Mouse (Mus musculus): ENCODE data around the gene Hcn2. TPM values are rescaled to one million over a fixed set of nuclear protein-coding genes. Genes with fewer than 3 reads are reported as not detected.

The Hcn2 gene
- polyA plus RNA-seq, 1 experiment from 2014 or later = 0.20 TPM

Other genes with a start within 250 kb of the Hcn2 start
- gene Vmn2r83, start 247.9 kb upstream of the Hcn2 start, polyA plus RNA-seq (2014; fragmentation: Nextera tagmentation; extraction: Ambion mirVana) = not detected in 2 replicates
- 12.4 and 16.1 TPM in 2 replicates for gene Plpp2, start 182.8 kb upstream of the Hcn2 start, polyA plus RNA-seq (2014; fragmentation: Nextera tagmentation; extraction: Ambion mirVana)
- gene Mier2, start 161.4 kb upstream of the Hcn2 start, polyA plus RNA-seq (2014; fragmentation: Nextera tagmentation; extraction: Ambion mirVana) = 35.4 and 37.8 TPM in 2 replicates
- gene Theg, start 129.3 kb upstream of the Hcn2 start, polyA plus RNA-seq (2014; fragmentation: Nextera tagmentation; extraction: Ambion mirVana) = not detected in 2 replicates
- gene C2cd4c, start 102.6 kb upstream of the Hcn2 start, polyA plus RNA-seq (2014; fragmentation: Nextera tagmentation; extraction: Ambion mirVana) = 0.06 and 0.19 TPM in 2 replicates
- 11.7 and 12.4 TPM in 2 replicates for gene Shc2, start 78.7 kb upstream of the Hcn2 start, polyA plus RNA-seq (2014; fragmentation: Nextera tagmentation; extraction: Ambion mirVana)
- not detected in 2 replicates for gene Odf3l2, start 70.9 kb upstream of the Hcn2 start, polyA plus RNA-seq (2014; fragmentation: Nextera tagmentation; extraction: Ambion mirVana)
- gene Madcam1, start 52.1 kb upstream of the Hcn2 start, polyA plus RNA-seq (2014; fragmentation: Nextera tagmentation; extraction: Ambion mirVana) = 1.1 and 1.6 TPM in 2 replicates
- gene Tpgs1, start 47.3 kb upstream of the Hcn2 start, polyA plus RNA-seq (2014; fragmentation: Nextera tagmentation; extraction: Ambion mirVana) = 69.6 and 70.8 TPM in 2 replicates
- gene Cdc34, start 34.4 kb upstream of the Hcn2 start, polyA plus RNA-seq (2014; fragmentation: Nextera tagmentation; extraction: Ambion mirVana) = 153 and 159 TPM in 2 replicates
- gene Gzmm, start 27.6 kb upstream of the Hcn2 start, polyA plus RNA-seq (2014; fragmentation: Nextera tagmentation; extraction: Ambion mirVana) = 0.42 and 0.73 TPM in 2 replicates
- gene Bsg, start 12.1 kb upstream of the Hcn2 start, polyA plus RNA-seq (2014; fragmentation: Nextera tagmentation; extraction: Ambion mirVana) = 595 and 605 TPM in 2 replicates
- gene Polrmt, start 29.9 kb downstream of the Hcn2 start, polyA plus RNA-seq (2014; fragmentation: Nextera tagmentation; extraction: Ambion mirVana) = 23.5 and 26.8 TPM in 2 replicates
- gene Fgf22, start 38.4 kb downstream of the Hcn2 start, polyA plus RNA-seq (2014; fragmentation: Nextera tagmentation; extraction: Ambion mirVana) = 0.18 and 0.48 TPM in 2 replicates
- gene Rnf126, start 50.3 kb downstream of the Hcn2 start, polyA plus RNA-seq (2014; fragmentation: Nextera tagmentation; extraction: Ambion mirVana) = 79.4 and 80.5 TPM in 2 replicates
- gene Fstl3, start 60.6 kb downstream of the Hcn2 start, polyA plus RNA-seq (2014; fragmentation: Nextera tagmentation; extraction: Ambion mirVana) = 1.5 TPM in 2 replicates
- 0.13 TPM in 1 of 2 replicates, not detected in the other for gene Prss57, start 74.3 kb downstream of the Hcn2 start, polyA plus RNA-seq (2014; fragmentation: Nextera tagmentation; extraction: Ambion mirVana)
- gene Palm, start 76.9 kb downstream of the Hcn2 start, polyA plus RNA-seq (2014; fragmentation: Nextera tagmentation; extraction: Ambion mirVana) = 129 and 132 TPM in 2 replicates
- gene Misp, start 104.4 kb downstream of the Hcn2 start, polyA plus RNA-seq (2014; fragmentation: Nextera tagmentation; extraction: Ambion mirVana) = 0.59 and 0.69 TPM in 2 replicates
- 141 and 152 TPM in 2 replicates for gene Ptbp1, start 137.8 kb downstream of the Hcn2 start, polyA plus RNA-seq (2014; fragmentation: Nextera tagmentation; extraction: Ambion mirVana)
- 9.4 and 10.5 TPM in 2 replicates for gene Prtn3, start 157.8 kb downstream of the Hcn2 start, polyA plus RNA-seq (2014; fragmentation: Nextera tagmentation; extraction: Ambion mirVana)
- 129 and 150 TPM in 2 replicates for gene Plppr3, start 158.0 kb downstream of the Hcn2 start, polyA plus RNA-seq (2014; fragmentation: Nextera tagmentation; extraction: Ambion mirVana)
- 0.67 TPM in 1 of 2 replicates, not detected in the other for gene Elane, start 169.6 kb downstream of the Hcn2 start, polyA plus RNA-seq (2014; fragmentation: Nextera tagmentation; extraction: Ambion mirVana)
- gene Cfd, start 174.2 kb downstream of the Hcn2 start, polyA plus RNA-seq (2014; fragmentation: Nextera tagmentation; extraction: Ambion mirVana) = not detected in 2 replicates
- 33.7 and 41.8 TPM in 2 replicates for gene Med16, start 192.3 kb downstream of the Hcn2 start, polyA plus RNA-seq (2014; fragmentation: Nextera tagmentation; extraction: Ambion mirVana)
- 23.6 and 25.3 TPM in 2 replicates for gene Gm26602, start 194.2 kb downstream of the Hcn2 start, polyA plus RNA-seq (2014; fragmentation: Nextera tagmentation; extraction: Ambion mirVana)
- 0.26 and 0.36 TPM in 2 replicates for gene Kiss1r, start 200.3 kb downstream of the Hcn2 start, polyA plus RNA-seq (2014; fragmentation: Nextera tagmentation; extraction: Ambion mirVana)
- gene R3hdm4, start 204.6 kb downstream of the Hcn2 start, polyA plus RNA-seq (2014; fragmentation: Nextera tagmentation; extraction: Ambion mirVana) = 131 and 139 TPM in 2 replicates
- 4.9 and 9.0 TPM in 2 replicates for gene Arid3a, start 210.4 kb downstream of the Hcn2 start, polyA plus RNA-seq (2014; fragmentation: Nextera tagmentation; extraction: Ambion mirVana)
- 94.7 and 102 TPM in 2 replicates for gene Wdr18, start 243.5 kb downstream of the Hcn2 start, polyA plus RNA-seq (2014; fragmentation: Nextera tagmentation; extraction: Ambion mirVana)

Data from hindbrain, embryonic 11.5 days (tissue).